Mouse (Mus musculus) MEL (cell line): ENCODE data around the gene Foxp2. TPM values are rescaled to one million over a fixed set of nuclear protein-coding genes. Genes with fewer than 3 reads are reported as not detected.

Experiments
- DNase-seq: peaks from one replicate; pipeline ENCODE4 v3.0.0; 2011; ENCODE audit warnings: low read depth, low spot score
- H3K27ac ChIP-seq: 2 replicates; pipeline ENCODE4 v1.5.1; 2012; ENCODE audit warnings: low read depth, mild to moderate bottlenecking, control low read depth, low read length, moderate library complexity; ENCODE audit not compliant: control insufficient read depth
- H3K27me3 ChIP-seq, 2 experiments: fragments of 150-350 bp in 1 of 2; sonication (generic) in 1 of 2; 2 replicates each; pipeline ENCODE4 v1.6.1; 2012; ENCODE audit warnings: low read length in 2 of 2, mild to moderate bottlenecking in 2 of 2, improper control_type of control experiment in 1 of 2, moderate library complexity in 1 of 2; ENCODE audit not compliant: insufficient read depth in 2 of 2, control insufficient read depth in 1 of 2
- H3K36me3 ChIP-seq, 2 experiments: 2 replicates each; pipeline ENCODE4 v1.6.1; 2012 to 2014; ENCODE audit warnings: low read length in 2 of 2, improper control_type of control experiment in 1 of 2, inconsistent platforms in 1 of 2, mild to moderate bottlenecking in 1 of 2; ENCODE audit not compliant: insufficient read depth in 2 of 2, control insufficient read depth in 1 of 2
- H3K4me1 ChIP-seq, 2 experiments: fragments of 150-350 bp in 1 of 2; sonication (generic) in 1 of 2; 2 replicates each; pipeline ENCODE4 v1.6.1; 2012; ENCODE audit warnings: low read length in 2 of 2, improper control_type of control experiment in 1 of 2, mild to moderate bottlenecking in 1 of 2; ENCODE audit not compliant: insufficient read depth in 2 of 2, control insufficient read depth in 1 of 2
- H3K4me3 ChIP-seq, 2 experiments: fragments of 150-350 bp in 1 of 2; sonication (generic) in 1 of 2; 2 replicates each; pipeline ENCODE4 v1.5.1; 2012; ENCODE audit warnings: low read depth in 2 of 2, low read length in 2 of 2, mild to moderate bottlenecking in 2 of 2, moderate library complexity in 2 of 2, control low read depth in 1 of 2, improper control_type of control experiment in 1 of 2; ENCODE audit not compliant: control insufficient read depth in 1 of 2, insufficient read depth in 1 of 2
- H3K79me2 ChIP-seq: 2 replicates; pipeline ENCODE4 v1.6.1; 2012; ENCODE audit warnings: mild to moderate bottlenecking, low read length, moderate library complexity; ENCODE audit not compliant: control insufficient read depth, poor library complexity, insufficient read depth
- H3K9ac ChIP-seq: 2 replicates; pipeline ENCODE4 v1.6.1; 2012; ENCODE audit warnings: low read depth, mild to moderate bottlenecking, control low read depth, low read length, moderate library complexity; ENCODE audit not compliant: control insufficient read depth, poor library complexity, severe bottlenecking
- H3K9me3 ChIP-seq: fragments of 150-350 bp; sonication (generic); replicated peaks from 2 replicates; pipeline ENCODE4 v1.6.1; 2012; ENCODE audit warnings: mild to moderate bottlenecking, low read length, improper control_type of control experiment, moderate library complexity; ENCODE audit not compliant: insufficient read depth
- BHLHE40 ChIP-seq: IDR thresholded peaks from 2 replicates; pipeline ENCODE4 v1.6.1; 2012; ENCODE audit warnings: low read depth, mild to moderate bottlenecking, inconsistent platforms, low read length, improper control_type of control experiment, borderline replicate concordance
- CHD1 ChIP-seq: IDR thresholded peaks from 2 replicates; pipeline ENCODE4 v1.6.1; 2012; ENCODE audit warnings: low read depth, mild to moderate bottlenecking, inconsistent platforms, low read length, improper control_type of control experiment
- CHD2 ChIP-seq: IDR thresholded peaks from 2 replicates; pipeline ENCODE4 v1.6.1; 2011; ENCODE audit warnings: low read length, improper control_type of control experiment
- E2F4 ChIP-seq: IDR thresholded peaks from 2 replicates; pipeline ENCODE4 v1.6.1; 2011; ENCODE audit warnings: low read depth, low read length, improper control_type of control experiment, borderline replicate concordance
- ELF1 ChIP-seq: IDR thresholded peaks from 2 replicates; pipeline ENCODE4 v1.6.1; 2014; ENCODE audit warnings: low read depth, mild to moderate bottlenecking, inconsistent platforms, low read length, improper control_type of control experiment, moderate library complexity
- EP300 ChIP-seq, 2 experiments: IDR thresholded peaks; 2 replicates each; pipeline ENCODE4 v1.6.1; 2011; ENCODE audit warnings: improper control_type of control experiment in 2 of 2, low read length in 2 of 2, low read depth in 1 of 2, mild to moderate bottlenecking in 1 of 2
- HCFC1 ChIP-seq: IDR thresholded peaks from 2 replicates; pipeline ENCODE4 v1.6.1; 2012; ENCODE audit warnings: low read depth, mild to moderate bottlenecking, inconsistent platforms, low read length, improper control_type of control experiment, moderate library complexity
- JUND ChIP-seq: IDR thresholded peaks from 2 replicates; pipeline ENCODE4 v1.6.1; 2011; ENCODE audit warnings: low read depth, mild to moderate bottlenecking, improper control_type of control experiment, low read length
- MAFK ChIP-seq: IDR thresholded peaks from 2 replicates; pipeline ENCODE4 v1.6.1; 2011; ENCODE audit warnings: low read depth, mild to moderate bottlenecking, low read length, improper control_type of control experiment, borderline replicate concordance
- MAX ChIP-seq: IDR thresholded peaks from 2 replicates; pipeline ENCODE4 v1.6.1; 2011; ENCODE audit warnings: low read length, improper control_type of control experiment
- MAZ ChIP-seq: IDR thresholded peaks from 2 replicates; pipeline ENCODE4 v1.6.1; 2012; ENCODE audit warnings: low read depth, mild to moderate bottlenecking, inconsistent platforms, low read length, improper control_type of control experiment
- MEF2A ChIP-seq: IDR thresholded peaks from 2 replicates; pipeline ENCODE4 v1.6.1; 2014; ENCODE audit warnings: low read depth, mild to moderate bottlenecking, inconsistent platforms, low read length, improper control_type of control experiment; ENCODE audit not compliant: poor library complexity, insufficient replicate concordance, severe bottlenecking; ENCODE audit errors: extremely low read depth
- MXI1 ChIP-seq: IDR thresholded peaks from 2 replicates; pipeline ENCODE4 v1.6.1; 2011; ENCODE audit warnings: mild to moderate bottlenecking, low read depth, low read length, improper control_type of control experiment
- MYC ChIP-seq: IDR thresholded peaks from 2 replicates; pipeline ENCODE4 v1.6.1; 2011; ENCODE audit warnings: low read depth, mild to moderate bottlenecking, low read length, improper control_type of control experiment, moderate library complexity
- NELFE ChIP-seq: IDR thresholded peaks from 2 replicates; pipeline ENCODE4 v1.6.1; 2011; ENCODE audit warnings: low read depth, low read length, improper control_type of control experiment
- NRF1 ChIP-seq: IDR thresholded peaks from 2 replicates; pipeline ENCODE4 v1.6.1; 2014; ENCODE audit warnings: low read depth, mild to moderate bottlenecking, inconsistent platforms, low read length, improper control_type of control experiment, moderate library complexity; ENCODE audit not compliant: poor library complexity, insufficient read depth, severe bottlenecking
- POLR2AphosphoS5 ChIP-seq: IDR thresholded peaks from 2 replicates; pipeline ENCODE4 v1.6.1; 2012; ENCODE audit warnings: low read depth, borderline replicate concordance, mild to moderate bottlenecking, inconsistent platforms, low read length, moderate library complexity, mixed read lengths
- SIN3A ChIP-seq: IDR thresholded peaks from 2 replicates; pipeline ENCODE4 v1.6.1; 2012; ENCODE audit warnings: low read length, improper control_type of control experiment, inconsistent platforms
- TBP ChIP-seq: IDR thresholded peaks from 2 replicates; pipeline ENCODE4 v1.8.0; 2011; ENCODE audit warnings: low read depth, low read length, improper control_type of control experiment
- TCF12 ChIP-seq: IDR thresholded peaks from 2 replicates; pipeline ENCODE4 v1.6.1; 2014; ENCODE audit warnings: low read depth, mild to moderate bottlenecking, inconsistent platforms, low read length, improper control_type of control experiment, moderate library complexity
- UBTF ChIP-seq: IDR thresholded peaks from 2 replicates; pipeline ENCODE4 v1.6.1; 2012; ENCODE audit warnings: low read depth, mild to moderate bottlenecking, inconsistent platforms, low read length, improper control_type of control experiment, moderate library complexity, borderline replicate concordance; ENCODE audit not compliant: insufficient read depth
- USF1 ChIP-seq: IDR thresholded peaks from 2 replicates; pipeline ENCODE4 v1.6.1; 2014; ENCODE audit warnings: low read depth, mild to moderate bottlenecking, inconsistent platforms, low read length, improper control_type of control experiment, moderate library complexity
- USF2 ChIP-seq, 2 experiments: IDR thresholded peaks; 2 replicates each; pipeline ENCODE4 v1.6.1; 2011 to 2012; ENCODE audit warnings: improper control_type of control experiment in 2 of 2, low read length in 2 of 2, borderline replicate concordance in 1 of 2, inconsistent platforms in 1 of 2, low read depth in 1 of 2, mild to moderate bottlenecking in 1 of 2; ENCODE audit not compliant: insufficient read depth in 1 of 2
- ZC3H11A ChIP-seq: IDR thresholded peaks from 2 replicates; pipeline ENCODE4 v1.6.1; 2012; ENCODE audit warnings: low read depth, mild to moderate bottlenecking, inconsistent platforms, low read length, improper control_type of control experiment
- ZKSCAN1 ChIP-seq: IDR thresholded peaks from 2 replicates; pipeline ENCODE4 v1.6.1; 2012; ENCODE audit warnings: low read depth, mild to moderate bottlenecking, inconsistent platforms, low read length, improper control_type of control experiment, moderate library complexity
- ZMIZ1 ChIP-seq: IDR thresholded peaks from 2 replicates; pipeline ENCODE4 v1.6.1; 2012; ENCODE audit warnings: low read depth, mild to moderate bottlenecking, inconsistent platforms, low read length, improper control_type of control experiment, moderate library complexity
- polyA plus RNA-seq, 2 experiments: library from polyadenylated mRNA; stranded (reverse) in 1 of 2; unstranded in 1 of 2; fragments of >175 nt in 1 of 2; fragments of >200 nt in 1 of 2; gene quantifications; 2 replicates each; pipeline versions ENCODE4 v1.2.1 to v1.2.4; 2012; ENCODE audit warnings: low replicate concordance in 2 of 2, low read depth in 1 of 2; ENCODE audit not compliant: insufficient read length in 2 of 2, insufficient read depth in 1 of 2, missing spikeins in 1 of 2
- total RNA-seq: library from RNA; depleted of rRNA; stranded (reverse); fragments of 300-350 nt; gene quantifications from 2 replicates; pipeline ENCODE4 v1.2.3, GENCODE M21; 2012

The Foxp2 gene
- total and polyA plus RNA-seq, 3 experiments: not detected

DNA sequence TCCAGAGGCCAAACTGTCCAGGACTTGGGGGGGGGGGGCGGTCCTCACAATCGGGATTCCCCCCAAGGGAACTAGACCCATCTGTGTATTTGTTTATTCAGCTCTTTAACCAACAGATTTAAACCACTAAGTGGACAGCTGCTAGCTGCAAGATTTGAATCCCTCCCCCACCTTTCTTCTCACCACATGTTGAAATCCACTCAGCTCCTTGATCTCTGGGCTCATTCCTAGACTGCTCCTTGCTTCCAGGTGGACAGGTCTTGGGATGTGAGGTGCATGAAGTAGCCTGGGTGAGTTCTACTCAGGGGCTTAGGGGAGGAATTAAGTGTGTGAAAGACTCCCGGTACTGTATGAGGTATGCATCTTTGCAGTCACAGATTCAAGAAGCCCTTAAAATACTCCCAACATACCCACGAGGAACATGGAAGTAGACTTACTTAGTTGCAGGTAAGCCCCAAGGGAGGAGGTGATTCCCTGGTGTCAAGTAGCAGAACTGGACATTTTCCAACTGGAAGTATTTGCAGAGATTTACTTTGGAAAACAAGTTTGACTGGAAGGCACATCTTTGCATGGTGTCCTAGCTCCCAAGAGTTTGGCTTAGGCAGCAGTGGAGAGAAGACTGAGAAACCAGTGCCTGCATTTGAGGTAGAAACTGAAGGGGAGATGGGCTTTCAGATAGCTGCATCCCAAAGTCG is 2.3 kb downstream of the Foxp2 start:
- DNase-seq: no peak

DNA sequence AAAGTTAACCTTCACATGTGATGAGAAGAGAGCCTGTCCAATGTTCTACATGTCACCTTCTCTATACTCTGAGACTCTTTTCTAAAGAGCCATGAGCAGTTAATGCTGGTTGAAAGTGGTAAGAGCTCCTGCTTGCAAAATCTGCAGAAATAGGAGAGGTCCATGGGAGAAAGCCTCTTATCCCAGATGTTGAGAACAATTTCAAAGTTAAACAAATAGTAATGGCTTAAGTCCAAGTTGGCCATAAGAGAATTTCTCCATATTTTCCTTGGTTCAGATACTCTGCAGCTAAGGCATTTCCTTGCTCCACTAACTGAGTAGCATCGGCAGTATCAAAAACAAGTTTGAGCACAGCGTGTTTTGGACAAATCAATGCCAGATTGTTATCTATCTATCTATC is 13.9 kb downstream of the Foxp2 start:
- Histone ChIP-seq H3K27ac (no peak overlapping the region), H3K4me1 (no peaks in the 10 kb centered on the region), H3K79me2 (no peaks in the 10 kb centered on the region), H3K27me3 (no peaks in the 10 kb centered on the region), H3K4me3 (no peak overlapping the region), H3K36me3 (no peaks in the 10 kb centered on the region), H3K9ac (no peak overlapping the region), H3K9me3 (no peaks in the 10 kb centered on the region)
- no peak for DNase-seq
- TF ChIP-seq EP300 (IDR thresholded peaks at IDR 0.05; ENCODE audit: low read depth in 1 of 2, low read length in 2 of 2) (no peak), MEF2A (no peak), CHD2 (no peak), UBTF (no peak), MAFK (no peak), SIN3A (no peak), MYC (no peak), JUND (no peak), ELF1 (no peak), NRF1 (no peak), ZMIZ1 (no peak), TBP (no peak), ZKSCAN1 (no peak), USF1 (no peak), MXI1 (no peak), MAX (no peak)

More for the DNA sequence above, 2.3 kb downstream of the Foxp2 start:
- H3K36me3 ChIP-seq: no peaks in the 10 kb centered on the region
- no peak overlapping the region for H3K4me3 ChIP-seq
- no peak overlapping the region for H3K27ac ChIP-seq
- no peaks in the 10 kb centered on the region for H3K79me2 ChIP-seq
- no peak overlapping the region for H3K9ac ChIP-seq
- H3K27me3 ChIP-seq: no peaks in the 10 kb centered on the region
- H3K4me1 ChIP-seq: no peaks in the 10 kb centered on the region
- no peak for TF ChIP-seq MXI1
- TF ChIP-seq MEF2A: no peak
- TF ChIP-seq NRF1: no peak
- TF ChIP-seq TCF12: no peak
- TF ChIP-seq MYC: no peak
- TF ChIP-seq CHD1: no peak
- TF ChIP-seq MAZ: no peak
- TF ChIP-seq ELF1: no peak
- TF ChIP-seq E2F4: no peak
- no peak for TF ChIP-seq POLR2AphosphoS5
- TF ChIP-seq UBTF: no peak
- TF ChIP-seq USF1: no peak
- no peak for TF ChIP-seq USF2 (IDR thresholded peaks at IDR 0.05; ENCODE audit: borderline replicate concordance in 1 of 2, insufficient read depth in 1 of 2, low read depth in 1 of 2, low read length in 2 of 2)
- no peak for TF ChIP-seq ZC3H11A
- TF ChIP-seq BHLHE40: no peak
- TF ChIP-seq HCFC1: no peak
- TF ChIP-seq JUND: no peak
- TF ChIP-seq NELFE: no peak
- no peaks in the 10 kb centered on the region for H3K9me3 ChIP-seq
